Mouse (Mus musculus) liver, embryonic 15.5 days (tissue): Measurements from ENCODE around the gene Ipp. TPM values are rescaled to one million over a fixed set of nuclear protein-coding genes. Genes with fewer than 3 reads are reported as not detected.

Experiments
- ATAC-seq: fragments of 200-750 bp; cut with Nextera tagmentation; 2 replicates; pipeline ENCODE4 v1.8.0; 2017; ENCODE audit warnings: moderate number of reproducible peaks, mild to moderate bottlenecking, moderate library complexity; ENCODE audit not compliant: insufficient read depth
- H3K27ac ChIP-seq: fragments of 300-500 bp; sonication (generic); replicated peaks from 2 replicates; pipeline ENCODE4 v1.5.1; 2015; ENCODE audit warnings: mild to moderate bottlenecking, inconsistent platforms
- H3K27me3 ChIP-seq: fragments of 300-500 bp; sonication (generic); 2 replicates; pipeline ENCODE4 v1.6.1; 2015; ENCODE audit warnings: mild to moderate bottlenecking, inconsistent platforms
- H3K36me3 ChIP-seq: fragments of 300-500 bp; sonication (generic); replicated peaks from 2 replicates; pipeline ENCODE4 v1.6.1; 2015; ENCODE audit warnings: moderate library complexity, mild to moderate bottlenecking, inconsistent platforms
- H3K4me1 ChIP-seq: fragments of 300-500 bp; sonication (generic); replicated peaks from 2 replicates; pipeline ENCODE4 v1.6.1; 2015; ENCODE audit warnings: inconsistent platforms
- H3K4me2 ChIP-seq: fragments of 300-500 bp; sonication (generic); 2 replicates; pipeline ENCODE4 v1.6.1; 2015; ENCODE audit warnings: moderate library complexity, mild to moderate bottlenecking, inconsistent platforms
- H3K4me3 ChIP-seq: fragments of 300-500 bp; sonication (generic); replicated peaks from 2 replicates; pipeline ENCODE4 v1.5.1; 2015; ENCODE audit warnings: mild to moderate bottlenecking, inconsistent platforms
- H3K9ac ChIP-seq: fragments of 300-500 bp; sonication (generic); 2 replicates; pipeline ENCODE4 v1.6.1; 2015; ENCODE audit warnings: moderate library complexity, mild to moderate bottlenecking, inconsistent platforms
- H3K9me3 ChIP-seq: fragments of 300-500 bp; sonication (generic); replicated peaks from 2 replicates; pipeline ENCODE4 v1.6.1; 2016; ENCODE audit warnings: inconsistent platforms
- WGBS: fragments of 180-500 bp; shearing (Covaris S2); methylation state at CpG from one replicate; pipeline ENCODE4 v1.1.7; 2015; ENCODE audit warnings: mixed read lengths; ENCODE audit not compliant: insufficient replicate concordance; 5-methylcytosine and 5-hydroxymethylcytosine counted together
- polyA plus RNA-seq: library from polyadenylated mRNA; unstranded; fragments of >200 nt; fragmentation: Nextera tagmentation; extraction: Ambion mirVana; gene quantifications from 2 replicates; pipeline ENCODE4 v1.2.1, GENCODE M21; 2015

Ipp gene
- polyA plus RNA-seq = 13.3 and 13.6 TPM in 2 replicates

GRCm38 (mm10) chr4:116507425-116508218 is at the start of gene Ipp:
Gene Ipp (plus strand): TSS chr4:116507549.
- Histone ChIP-seq H3K4me3 (peak within 1 kb of the TSS; percentile 65), H3K4me1 (peaks cover 26% of the 10 kb centered on the region), H3K4me2 (peak within 1 kb of the TSS; percentile 81), H3K9me3 (no peaks in the 10 kb centered on the region), H3K36me3 (peaks cover 9% of the 10 kb centered on the region; the same call in 1 of the 2 replicates), H3K27me3 (no peaks in the 10 kb centered on the region), H3K9ac (peak within 1 kb of the TSS; percentile 69), H3K27ac (peak within 1 kb of the TSS; percentile 77)
- peak; percentile 97 for ATAC-seq
- under 1% methylated on average over 55 of the region's 55 CpGs for WGBS

- H3K27ac ChIP-seq = no peak overlapping the region
- H3K9ac ChIP-seq = no peak overlapping the region
- no peaks in the 10 kb centered on the region for H3K36me3 ChIP-seq
- no peak overlapping the region for H3K4me3 ChIP-seq
- H3K9me3 ChIP-seq = no peaks in the 10 kb centered on the region
- no peak for ATAC-seq
- H3K27me3 ChIP-seq = no peaks in the 10 kb centered on the region
- H3K4me2 ChIP-seq = peak overlapping the region; percentile 88; the same call in 1 of the 2 replicates
- 87% methylated on average over 3 of the region's 3 CpGs for WGBS
- H3K4me1 ChIP-seq = peaks cover 36% of the 10 kb centered on the region
Measured at GRCm38 (mm10) chr4:116461943-116462342, 45.4 kb upstream of the Ipp start.

GRCm38 (mm10) chr4:116463231-116464125 is 43.9 kb upstream of the Ipp start:
- Histone ChIP-seq H3K9me3 (no peaks in the 10 kb centered on the region), H3K4me1 (peaks cover 36% of the 10 kb centered on the region), H3K36me3 (no peaks in the 10 kb centered on the region), H3K9ac (peak overlapping the region; percentile 98), H3K27me3 (no peaks in the 10 kb centered on the region), H3K27ac (peak overlapping the region; percentile 87), H3K4me3 (peak overlapping the region; percentile 95), H3K4me2 (peak overlapping the region; percentile 88)
- WGBS = 1% methylated on average over 74 of the region's 74 CpGs
- ATAC-seq = peak; percentile 59

DNA sequence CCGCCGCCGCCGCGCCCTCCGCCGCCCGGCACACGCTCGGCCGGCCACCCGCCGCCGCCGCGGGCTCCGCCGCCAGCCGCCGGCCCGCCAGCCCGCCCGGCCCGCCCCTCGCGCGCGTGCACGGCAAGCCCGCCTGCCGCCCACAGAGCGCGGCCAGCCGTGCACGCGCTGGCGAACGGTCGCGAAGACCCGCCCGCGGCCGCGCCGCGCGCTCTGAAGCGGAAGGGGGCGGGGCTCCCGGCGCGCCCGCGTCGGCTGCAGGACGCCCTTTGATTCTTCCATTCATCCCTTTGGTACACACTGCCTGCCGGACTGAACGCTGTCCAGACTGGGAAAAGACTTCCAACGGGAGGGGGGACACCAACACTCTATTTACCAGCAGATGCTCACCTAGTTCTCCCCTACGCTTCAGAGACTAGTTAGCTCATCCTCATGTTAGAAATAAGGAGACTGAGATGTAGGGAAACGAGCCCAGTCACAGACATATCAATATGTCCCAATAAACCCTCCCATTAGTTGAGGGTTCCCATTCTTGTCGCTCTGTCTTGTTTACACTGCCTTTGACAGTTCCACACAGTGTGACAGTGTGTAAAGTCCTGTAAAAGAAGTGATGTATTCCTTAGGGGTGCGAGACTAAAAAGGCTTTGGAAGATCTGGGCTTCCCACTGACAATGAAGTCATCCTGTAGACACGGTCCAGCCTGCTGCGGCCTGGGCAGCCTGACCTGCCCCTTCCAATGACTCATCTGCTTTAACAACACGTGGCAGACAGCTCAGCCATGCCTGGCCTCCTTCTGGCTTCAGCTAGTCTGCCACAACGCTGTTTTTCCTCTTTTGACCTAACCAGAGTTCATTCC is 43.0 kb upstream of the Ipp start, which contains the start of gene Mast2:
TSS of gene Mast2 (minus strand) at position 58 of the 856 bp plus-strand sequence.
- peak; percentile 93 for ATAC-seq
- Histone ChIP-seq H3K27me3 (no peaks in the 10 kb centered on the region), H3K4me3 (peak within 1 kb of the TSS; percentile 95), H3K9ac (peak within 1 kb of the TSS; percentile 98), H3K4me1 (peaks cover 36% of the 10 kb centered on the region), H3K4me2 (peak within 1 kb of the TSS; percentile 88), H3K36me3 (no peaks in the 10 kb centered on the region), H3K27ac (peak within 1 kb of the TSS; percentile 87), H3K9me3 (no peaks in the 10 kb centered on the region)
- WGBS = 2% methylated on average over 67 of the region's 68 CpGs

- H3K4me2 ChIP-seq = no peak overlapping the region
- H3K4me1 ChIP-seq = peaks cover 16% of the 10 kb centered on the region
- H3K9ac ChIP-seq = no peak overlapping the region
- H3K4me3 ChIP-seq = no peak overlapping the region
- H3K27me3 ChIP-seq = no peaks in the 10 kb centered on the region
- H3K36me3 ChIP-seq = no peaks in the 10 kb centered on the region
- no peaks in the 10 kb centered on the region for H3K9me3 ChIP-seq
- WGBS = 12% methylated on average over 2 of the region's 2 CpGs
- ATAC-seq = peak; percentile 57; the same call in 1 of the 2 replicates
- no peak overlapping the region for H3K27ac ChIP-seq
Measured at GRCm38 (mm10) chr4:116481322-116481721, 26.0 kb upstream of the Ipp start.

GRCm38 (mm10) chr4:116483476-116483875 is 23.9 kb upstream of the Ipp start:
- Histone ChIP-seq H3K4me3 (no peak overlapping the region), H3K4me2 (no peak overlapping the region), H3K27ac (no peak overlapping the region), H3K4me1 (peaks cover 16% of the 10 kb centered on the region), H3K27me3 (no peaks in the 10 kb centered on the region; the same call in 1 of the 2 replicates), H3K36me3 (no peaks in the 10 kb centered on the region), H3K9ac (no peak overlapping the region), H3K9me3 (no peaks in the 10 kb centered on the region)
- no peak for ATAC-seq
- WGBS = 13% methylated on average over 2 of the region's 2 CpGs

- no peak for ATAC-seq
- H3K4me3 ChIP-seq = no peak overlapping the region
- H3K36me3 ChIP-seq = no peaks in the 10 kb centered on the region
- H3K4me1 ChIP-seq = peaks cover 11% of the 10 kb centered on the region
- H3K27me3 ChIP-seq = peaks cover 8% of the 10 kb centered on the region
- no peak overlapping the region for H3K9ac ChIP-seq
- no peaks in the 10 kb centered on the region for H3K9me3 ChIP-seq
- no peak overlapping the region for H3K27ac ChIP-seq
- WGBS = 17% methylated on average over 2 of the region's 2 CpGs
- no peak overlapping the region for H3K4me2 ChIP-seq
Measured at GRCm38 (mm10) chr4:116491119-116491536, 16.2 kb upstream of the Ipp start.

- no peak for ATAC-seq
- Histone ChIP-seq H3K9me3 (no peaks in the 10 kb centered on the region), H3K4me2 (no peak overlapping the region), H3K27ac (no peak overlapping the region), H3K27me3 (peaks cover 8% of the 10 kb centered on the region), H3K9ac (no peak overlapping the region), H3K4me1 (peaks cover 11% of the 10 kb centered on the region), H3K4me3 (no peak overlapping the region), H3K36me3 (no peaks in the 10 kb centered on the region)
- 84% methylated on average over 2 of the region's 2 CpGs for WGBS
Measured at GRCm38 (mm10) chr4:116491886-116492285, 15.5 kb upstream of the Ipp start.

GRCm38 (mm10) chr4:116492460-116492859 is 14.9 kb upstream of the Ipp start:
- WGBS = 49% methylated on average over 4 of the region's 4 CpGs
- no peak overlapping the region for H3K9ac ChIP-seq
- H3K4me3 ChIP-seq = no peak overlapping the region
- ATAC-seq = no peak
- no peak overlapping the region for H3K4me2 ChIP-seq
- no peaks in the 10 kb centered on the region for H3K36me3 ChIP-seq
- no peak overlapping the region for H3K27ac ChIP-seq
- H3K9me3 ChIP-seq = no peaks in the 10 kb centered on the region
- H3K27me3 ChIP-seq = peaks cover 8% of the 10 kb centered on the region
- peaks cover 11% of the 10 kb centered on the region for H3K4me1 ChIP-seq

- no peaks in the 10 kb centered on the region for H3K36me3 ChIP-seq
- no peak overlapping the region for H3K4me2 ChIP-seq
- H3K27ac ChIP-seq = no peak overlapping the region
- ATAC-seq = no peak
- H3K27me3 ChIP-seq = peaks cover 8% of the 10 kb centered on the region
- H3K4me1 ChIP-seq = peaks cover 11% of the 10 kb centered on the region
- no peaks in the 10 kb centered on the region for H3K9me3 ChIP-seq
- H3K9ac ChIP-seq = no peak overlapping the region
- 68% methylated on average over 5 of the region's 5 CpGs for WGBS
- no peak overlapping the region for H3K4me3 ChIP-seq
Measured at GRCm38 (mm10) chr4:116493646-116494045, 13.7 kb upstream of the Ipp start.
